Mouse (Mus musculus): ENCODE data around the gene Lrrc26. TPM values are rescaled to one million over a fixed set of nuclear protein-coding genes. Genes with fewer than 3 reads are reported as not detected.

Lrrc26 gene
- polyA plus RNA-seq, 2 experiments: not detected

DNA sequence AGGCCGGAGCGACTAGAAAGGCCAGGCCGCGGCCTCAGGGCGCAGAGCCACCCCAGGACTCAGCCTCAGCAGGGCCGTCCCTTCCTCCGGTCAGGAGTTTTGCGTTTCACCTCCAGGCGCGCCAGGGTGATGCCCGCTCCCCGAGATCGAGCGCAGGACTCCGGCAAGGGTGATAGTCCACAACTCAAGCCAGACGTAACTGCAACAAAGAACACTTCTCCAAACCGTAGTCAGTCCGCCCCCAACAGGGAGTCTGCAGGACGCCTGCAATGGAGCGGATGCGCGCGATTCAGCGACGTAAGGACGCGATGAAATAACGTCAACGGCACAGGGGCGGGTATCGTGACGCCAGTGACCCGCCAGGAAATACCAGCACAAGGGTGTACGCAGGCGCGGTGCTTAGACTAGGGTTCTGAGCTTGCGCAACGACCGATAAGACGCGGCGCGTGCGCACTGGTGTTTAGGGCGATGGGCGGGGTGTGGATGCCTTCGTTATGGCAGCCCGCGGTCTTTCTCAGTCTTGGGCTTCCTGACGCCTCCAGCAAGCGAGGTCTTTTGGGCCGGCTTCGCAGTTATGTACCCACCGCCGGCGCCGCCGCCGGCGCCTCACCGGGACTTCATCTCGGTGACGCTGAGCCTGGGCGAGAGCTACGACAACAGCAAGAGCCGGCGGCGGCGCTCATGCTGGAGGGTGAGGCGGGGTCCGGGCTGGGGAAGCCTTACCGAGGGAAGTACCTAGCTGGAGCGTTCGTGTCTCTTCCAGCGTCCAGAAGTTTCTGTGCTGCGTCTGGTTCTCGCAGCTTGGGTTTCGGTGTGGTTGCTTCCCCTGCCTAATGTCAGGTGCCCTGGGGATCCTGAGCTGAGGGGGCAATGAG lies 42.8 kb downstream of the Lrrc26 start, which contains the start of gene Man1b1:
Gene Man1b1, plus strand, starts transcription at position 53 of the 875 bp plus-strand sequence.
- peak within 1 kb of the TSS; percentile 90 to 99 for H3K4me3 ChIP-seq (ENCODE audit: insufficient read depth in 1 of 2, low read depth in 2 of 2, low read length in 2 of 2)
- peaks cover 12 to 14% of the 10 kb centered on the region in 2 experiments for H3K4me1 ChIP-seq (replicated peaks; ENCODE audit: control insufficient read depth in 2 of 2, insufficient read depth in 2 of 2, low read length in 1 of 2)
- DNase-seq (ENCODE audit: low read depth in 3 of 3, low spot score in 3 of 3) (peak; percentile 98 to 99 (median 99)), ATAC-seq (ENCODE audit: insufficient read depth) (peak; percentile 97)
- peak within 1 kb of the TSS; percentile 77 for H3K27ac ChIP-seq
- H3K4me2 ChIP-seq (ENCODE audit: low read depth): peak within 1 kb of the TSS; percentile 96
- no peaks in the 10 kb centered on the region for H3K9me3 ChIP-seq (ENCODE audit: control insufficient read depth, low read length)
- TF ChIP-seq CTCF (IDR thresholded peaks at IDR 0.05; ENCODE audit: low read depth) (peak; percentile 73), EP300 (IDR thresholded peaks at IDR 0.05; ENCODE audit: low read depth) (no peak)
- peak within 1 kb of the TSS; percentile 95 for H3K9ac ChIP-seq (replicated peaks)
- peaks cover 10% of the 10 kb centered on the region for H3K36me3 ChIP-seq (replicated peaks; ENCODE audit: control insufficient read depth, insufficient read depth, low read depth)
- under 1% methylated on average over 78 of the region's 78 CpGs for WGBS (ENCODE audit: insufficient replicate concordance)
- H3K27me3 ChIP-seq (ENCODE audit: control insufficient read depth, insufficient read depth, low read length): no peaks in the 10 kb centered on the region; the same call in 1 of the 2 replicates

DNA sequence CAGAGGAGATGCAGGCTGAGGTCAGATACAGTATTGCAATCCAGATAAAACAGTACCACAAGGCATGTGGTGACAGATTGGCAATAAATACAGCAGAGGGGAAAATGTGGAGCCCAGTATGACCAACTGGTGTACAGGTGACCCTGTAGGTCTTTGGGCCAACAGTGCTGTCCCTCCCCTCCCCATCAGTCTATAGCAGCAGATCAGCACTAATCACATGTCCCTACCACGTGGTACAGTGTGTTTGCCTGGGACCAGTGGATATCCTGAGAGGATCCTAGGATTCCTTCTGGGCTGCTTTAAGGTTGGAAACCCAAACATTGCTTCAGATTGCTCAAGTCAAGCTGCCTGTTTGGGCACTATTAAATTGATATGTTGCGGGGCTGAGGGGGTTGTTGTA lies 43.9 kb downstream of the Lrrc26 start:
- Histone ChIP-seq H3K4me1 (replicated peaks; ENCODE audit: control insufficient read depth in 2 of 2, insufficient read depth in 2 of 2, low read length in 1 of 2) (peaks cover 12 to 14% of the 10 kb centered on the region in 2 experiments), H3K27ac (no peak overlapping the region; the same call in 1 of the 2 replicates), H3K4me3 (ENCODE audit: insufficient read depth in 1 of 2, low read depth in 2 of 2, low read length in 2 of 2) (peak overlapping the region; percentile 90 to 99), H3K36me3 (replicated peaks; ENCODE audit: control insufficient read depth, insufficient read depth, low read depth) (peaks cover 19% of the 10 kb centered on the region), H3K9me3 (ENCODE audit: control insufficient read depth, low read length) (no peaks in the 10 kb centered on the region), H3K27me3 (ENCODE audit: control insufficient read depth, insufficient read depth, low read length) (no peaks in the 10 kb centered on the region), H3K4me2 (ENCODE audit: low read depth) (peak overlapping the region; percentile 96), H3K9ac (replicated peaks) (peak overlapping the region; percentile 93)
- 69% methylated on average over 2 of the region's 2 CpGs for WGBS (ENCODE audit: insufficient replicate concordance)
- TF ChIP-seq EP300 (IDR thresholded peaks at IDR 0.05; ENCODE audit: low read depth) (no peak), CTCF (IDR thresholded peaks at IDR 0.05; ENCODE audit: low read depth) (no peak)
- no peak for DNase-seq (ENCODE audit: low read depth in 3 of 3, low spot score in 3 of 3)
- ATAC-seq (ENCODE audit: insufficient read depth): no peak

DNA sequence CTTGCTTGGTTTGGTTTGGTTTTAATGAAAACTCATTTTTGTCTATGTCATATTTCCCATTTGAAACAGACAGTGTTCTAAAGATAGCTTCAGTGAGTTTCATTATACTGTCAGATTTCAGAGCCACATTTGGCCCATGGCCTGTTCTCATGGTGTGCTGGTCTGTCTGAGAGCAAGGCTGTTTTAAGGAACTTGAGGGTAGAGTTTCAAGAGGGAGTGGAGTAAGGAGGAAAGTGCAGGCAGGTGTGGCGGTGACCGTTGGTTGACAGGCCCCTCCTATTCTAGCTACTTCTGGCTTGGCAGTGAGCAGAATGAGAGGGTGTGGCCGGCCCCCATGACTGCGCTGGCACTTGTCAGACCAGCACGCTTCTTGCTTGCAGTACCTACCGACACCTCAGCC lies 48.6 kb downstream of the Lrrc26 start:
- TF ChIP-seq EP300 (IDR thresholded peaks at IDR 0.05; ENCODE audit: low read depth): no peak
- TF ChIP-seq CTCF (IDR thresholded peaks at IDR 0.05; ENCODE audit: low read depth): no peak
- Histone ChIP-seq H3K27ac (no peak overlapping the region), H3K9me3 (ENCODE audit: control insufficient read depth, low read length) (no peaks in the 10 kb centered on the region), H3K9ac (replicated peaks) (no peak overlapping the region), H3K4me3 (ENCODE audit: insufficient read depth in 1 of 2, low read depth in 2 of 2, low read length in 2 of 2) (no peak overlapping the region), H3K4me1 (replicated peaks; ENCODE audit: control insufficient read depth in 2 of 2, insufficient read depth in 2 of 2, low read length in 1 of 2) (peaks cover 4 to 5% of the 10 kb centered on the region in 2 experiments), H3K4me2 (ENCODE audit: low read depth) (no peak overlapping the region), H3K27me3 (ENCODE audit: control insufficient read depth, insufficient read depth, low read length) (no peaks in the 10 kb centered on the region), H3K36me3 (replicated peaks; ENCODE audit: control insufficient read depth, insufficient read depth, low read depth) (peaks cover 33% of the 10 kb centered on the region)
- DNase-seq (ENCODE audit: low read depth in 3 of 3, low spot score in 3 of 3) (no peak), ATAC-seq (ENCODE audit: insufficient read depth) (no peak)
- WGBS (ENCODE audit: insufficient replicate concordance): 86% methylated on average over 6 of the region's 6 CpGs

Other genes starting within 250 kb of the Lrrc26 start
Only the 30 nearest of the 34 such genes appear.
- gene Noxa1, start 194.8 kb upstream of the Lrrc26 start, polyA plus RNA-seq (2012; rRNA removed): 0.95 and 1.1 TPM in 2 replicates
- 1.2 and 1.8 TPM in 2 replicates for gene Noxa1, start 194.8 kb upstream of the Lrrc26 start, polyA plus RNA-seq (2014; fragmentation: Nextera tagmentation; extraction: Ambion mirVana)
- gene Nrarp, start 109.2 kb upstream of the Lrrc26 start, polyA plus RNA-seq (2012; rRNA removed): 3.7 and 3.9 TPM in 2 replicates
- gene Nrarp, start 109.2 kb upstream of the Lrrc26 start, polyA plus RNA-seq (2014; fragmentation: Nextera tagmentation; extraction: Ambion mirVana): 1.8 and 1.9 TPM in 2 replicates
- gene Tor4a, start 93.0 kb upstream of the Lrrc26 start, polyA plus RNA-seq (2012; rRNA removed): 3.7 and 4.1 TPM in 2 replicates
- gene Tor4a, start 93.0 kb upstream of the Lrrc26 start, polyA plus RNA-seq (2014; fragmentation: Nextera tagmentation; extraction: Ambion mirVana): 4.9 and 5.7 TPM in 2 replicates
- gene Nelfb, start 78.4 kb upstream of the Lrrc26 start, polyA plus RNA-seq (2012; rRNA removed): 18.7 and 21.3 TPM in 2 replicates
- gene Nelfb, start 78.4 kb upstream of the Lrrc26 start, polyA plus RNA-seq (2014; fragmentation: Nextera tagmentation; extraction: Ambion mirVana): 23.7 and 27.3 TPM in 2 replicates
- gene Stpg3, start 75.3 kb upstream of the Lrrc26 start, polyA plus RNA-seq (2012; rRNA removed): not detected in 2 replicates
- not detected in 2 replicates for gene Stpg3, start 75.3 kb upstream of the Lrrc26 start, polyA plus RNA-seq (2014; fragmentation: Nextera tagmentation; extraction: Ambion mirVana)
- gene Fam166a, start 71.2 kb upstream of the Lrrc26 start, polyA plus RNA-seq (2012; rRNA removed): 0.04 TPM in 1 of 2 replicates, not detected in the other
- 0.96 TPM in 1 of 2 replicates, not detected in the other for gene Fam166a, start 71.2 kb upstream of the Lrrc26 start, polyA plus RNA-seq (2014; fragmentation: Nextera tagmentation; extraction: Ambion mirVana)
- gene Tubb4b, start 65.2 kb upstream of the Lrrc26 start, polyA plus RNA-seq (2012; rRNA removed): 571 and 676 TPM in 2 replicates
- gene Tubb4b, start 65.2 kb upstream of the Lrrc26 start, polyA plus RNA-seq (2014; fragmentation: Nextera tagmentation; extraction: Ambion mirVana): 561 and 604 TPM in 2 replicates
- 0.01 and 0.05 TPM in 2 replicates for gene Slc34a3, start 55.6 kb upstream of the Lrrc26 start, polyA plus RNA-seq (2012; rRNA removed)
- gene Slc34a3, start 55.6 kb upstream of the Lrrc26 start, polyA plus RNA-seq (2014; fragmentation: Nextera tagmentation; extraction: Ambion mirVana): not detected in 2 replicates
- gene Rnf224, start 53.1 kb upstream of the Lrrc26 start, polyA plus RNA-seq (2012; rRNA removed): not detected in 2 replicates
- gene Rnf224, start 53.1 kb upstream of the Lrrc26 start, polyA plus RNA-seq (2014; fragmentation: Nextera tagmentation; extraction: Ambion mirVana): not detected in 2 replicates
- gene Rnf208, start 47.7 kb upstream of the Lrrc26 start, polyA plus RNA-seq (2012; rRNA removed): 0.93 and 1.3 TPM in 2 replicates
- gene Rnf208, start 47.7 kb upstream of the Lrrc26 start, polyA plus RNA-seq (2014; fragmentation: Nextera tagmentation; extraction: Ambion mirVana): 0.09 and 0.16 TPM in 2 replicates
- not detected in 2 replicates for gene Cysrt1, start 47.5 kb upstream of the Lrrc26 start, polyA plus RNA-seq (2012; rRNA removed)
- gene Cysrt1, start 47.5 kb upstream of the Lrrc26 start, polyA plus RNA-seq (2014; fragmentation: Nextera tagmentation; extraction: Ambion mirVana): not detected in 2 replicates
- 5.4 and 5.6 TPM in 2 replicates for gene AL732309.1, start 43.1 kb upstream of the Lrrc26 start, polyA plus RNA-seq (2012; rRNA removed)
- 1.4 and 1.9 TPM in 2 replicates for gene AL732309.1, start 43.1 kb upstream of the Lrrc26 start, polyA plus RNA-seq (2014; fragmentation: Nextera tagmentation; extraction: Ambion mirVana)
- gene Tmem203, start 34.5 kb upstream of the Lrrc26 start, polyA plus RNA-seq (2012; rRNA removed): 8.8 and 12.4 TPM in 2 replicates
- 8.8 and 9.4 TPM in 2 replicates for gene Tmem203, start 34.5 kb upstream of the Lrrc26 start, polyA plus RNA-seq (2014; fragmentation: Nextera tagmentation; extraction: Ambion mirVana)
- 1.6 and 2.6 TPM in 2 replicates for gene Tprn, start 27.3 kb upstream of the Lrrc26 start, polyA plus RNA-seq (2012; rRNA removed)
- gene Tprn, start 27.3 kb upstream of the Lrrc26 start, polyA plus RNA-seq (2014; fragmentation: Nextera tagmentation; extraction: Ambion mirVana): 2.4 and 3.2 TPM in 2 replicates
- 65.8 and 76.0 TPM in 2 replicates for gene Ssna1, start 17.5 kb upstream of the Lrrc26 start, polyA plus RNA-seq (2012; rRNA removed)
- 145 and 155 TPM in 2 replicates for gene Ssna1, start 17.5 kb upstream of the Lrrc26 start, polyA plus RNA-seq (2014; fragmentation: Nextera tagmentation; extraction: Ambion mirVana)
- 20.5 and 23.8 TPM in 2 replicates for gene Anapc2, start 17.4 kb upstream of the Lrrc26 start, polyA plus RNA-seq (2012; rRNA removed)
- 30.2 TPM in 2 replicates for gene Anapc2, start 17.4 kb upstream of the Lrrc26 start, polyA plus RNA-seq (2014; fragmentation: Nextera tagmentation; extraction: Ambion mirVana)
- not detected in 2 replicates for gene Tmem210, start 1.8 kb upstream of the Lrrc26 start, polyA plus RNA-seq (2012; rRNA removed)
- gene Tmem210, start 1.8 kb upstream of the Lrrc26 start, polyA plus RNA-seq (2014; fragmentation: Nextera tagmentation; extraction: Ambion mirVana): not detected in 2 replicates
- 0.02 and 0.05 TPM in 2 replicates for gene Grin1, start 29.3 kb downstream of the Lrrc26 start, polyA plus RNA-seq (2012; rRNA removed)
- 0.06 and 0.14 TPM in 2 replicates for gene Grin1, start 29.3 kb downstream of the Lrrc26 start, polyA plus RNA-seq (2014; fragmentation: Nextera tagmentation; extraction: Ambion mirVana)
- gene Man1b1, start 42.4 kb downstream of the Lrrc26 start, polyA plus RNA-seq (2012; rRNA removed): 5.3 and 6.6 TPM in 2 replicates
- 25.4 and 28.2 TPM in 2 replicates for gene Man1b1, start 42.4 kb downstream of the Lrrc26 start, polyA plus RNA-seq (2014; fragmentation: Nextera tagmentation; extraction: Ambion mirVana)
- gene Dpp7, start 66.4 kb downstream of the Lrrc26 start, polyA plus RNA-seq (2012; rRNA removed): 9.3 and 10.6 TPM in 2 replicates
- gene Dpp7, start 66.4 kb downstream of the Lrrc26 start, polyA plus RNA-seq (2014; fragmentation: Nextera tagmentation; extraction: Ambion mirVana): 9.4 and 12.8 TPM in 2 replicates
- gene Uap1l1, start 75.8 kb downstream of the Lrrc26 start, polyA plus RNA-seq (2012; rRNA removed): 2.9 and 3.8 TPM in 2 replicates
- gene Uap1l1, start 75.8 kb downstream of the Lrrc26 start, polyA plus RNA-seq (2014; fragmentation: Nextera tagmentation; extraction: Ambion mirVana): 9.3 and 14.1 TPM in 2 replicates
- gene Sapcd2, start 82.4 kb downstream of the Lrrc26 start, polyA plus RNA-seq (2012; rRNA removed): 20.1 and 21.5 TPM in 2 replicates
- gene Sapcd2, start 82.4 kb downstream of the Lrrc26 start, polyA plus RNA-seq (2014; fragmentation: Nextera tagmentation; extraction: Ambion mirVana): 17.9 and 20.5 TPM in 2 replicates
- gene Entpd2, start 106.0 kb downstream of the Lrrc26 start, polyA plus RNA-seq (2012; rRNA removed): 0.18 and 0.30 TPM in 2 replicates
- gene Entpd2, start 106.0 kb downstream of the Lrrc26 start, polyA plus RNA-seq (2014; fragmentation: Nextera tagmentation; extraction: Ambion mirVana): 0.23 TPM in 1 of 2 replicates, not detected in the other
- gene Npdc1, start 109.4 kb downstream of the Lrrc26 start, polyA plus RNA-seq (2012; rRNA removed): 3.4 and 3.9 TPM in 2 replicates
- gene Npdc1, start 109.4 kb downstream of the Lrrc26 start, polyA plus RNA-seq (2014; fragmentation: Nextera tagmentation; extraction: Ambion mirVana): 2.4 and 2.7 TPM in 2 replicates
- 0.55 and 0.58 TPM in 2 replicates for gene Fut7, start 133.4 kb downstream of the Lrrc26 start, polyA plus RNA-seq (2012; rRNA removed)
- 0.34 and 0.90 TPM in 2 replicates for gene Fut7, start 133.4 kb downstream of the Lrrc26 start, polyA plus RNA-seq (2014; fragmentation: Nextera tagmentation; extraction: Ambion mirVana)
- gene Abca2, start 138.8 kb downstream of the Lrrc26 start, polyA plus RNA-seq (2012; rRNA removed): 2.4 and 2.5 TPM in 2 replicates
- gene Abca2, start 138.8 kb downstream of the Lrrc26 start, polyA plus RNA-seq (2014; fragmentation: Nextera tagmentation; extraction: Ambion mirVana): 0.91 and 1.1 TPM in 2 replicates
- gene Clic3, start 166.9 kb downstream of the Lrrc26 start, polyA plus RNA-seq (2012; rRNA removed): 0.08 and 0.32 TPM in 2 replicates
- 0.18 and 0.27 TPM in 2 replicates for gene Clic3, start 166.9 kb downstream of the Lrrc26 start, polyA plus RNA-seq (2014; fragmentation: Nextera tagmentation; extraction: Ambion mirVana)
- gene Paxx, start 171.2 kb downstream of the Lrrc26 start, polyA plus RNA-seq (2012; rRNA removed): 7.9 and 9.2 TPM in 2 replicates
- gene Paxx, start 171.2 kb downstream of the Lrrc26 start, polyA plus RNA-seq (2014; fragmentation: Nextera tagmentation; extraction: Ambion mirVana): 6.3 and 7.3 TPM in 2 replicates
- 0.47 and 0.96 TPM in 2 replicates for gene Ptgds, start 180.1 kb downstream of the Lrrc26 start, polyA plus RNA-seq (2012; rRNA removed)
- 0.17 TPM in 1 of 2 replicates, not detected in the other for gene Ptgds, start 180.1 kb downstream of the Lrrc26 start, polyA plus RNA-seq (2014; fragmentation: Nextera tagmentation; extraction: Ambion mirVana)
- gene Lcn12, start 204.0 kb downstream of the Lrrc26 start, polyA plus RNA-seq (2012; rRNA removed): not detected in 2 replicates
- gene Lcn12, start 204.0 kb downstream of the Lrrc26 start, polyA plus RNA-seq (2014; fragmentation: Nextera tagmentation; extraction: Ambion mirVana): not detected in 2 replicates